Mouse (Mus musculus) embryo, embryonic 10.5 days (tissue): Measurements from ENCODE around the gene Olfr877.

Source experiments
- DNase-seq: peaks from one replicate; pipeline ENCODE4 v3.0.0-alpha.2; 2015; ENCODE audit warnings: low spot score

Olfr877 gene

GRCm38 (mm10) chr9:37853969-37854368 is at the start of gene Olfr877:
Gene Olfr877 (plus strand): TSS chr9:37854269.
- no peak for DNase-seq

- no peak for DNase-seq
These were observed 46.8 kb upstream of the Olfr877 start for GRCm38 (mm10) chr9:37807235-37807634.

DNA sequence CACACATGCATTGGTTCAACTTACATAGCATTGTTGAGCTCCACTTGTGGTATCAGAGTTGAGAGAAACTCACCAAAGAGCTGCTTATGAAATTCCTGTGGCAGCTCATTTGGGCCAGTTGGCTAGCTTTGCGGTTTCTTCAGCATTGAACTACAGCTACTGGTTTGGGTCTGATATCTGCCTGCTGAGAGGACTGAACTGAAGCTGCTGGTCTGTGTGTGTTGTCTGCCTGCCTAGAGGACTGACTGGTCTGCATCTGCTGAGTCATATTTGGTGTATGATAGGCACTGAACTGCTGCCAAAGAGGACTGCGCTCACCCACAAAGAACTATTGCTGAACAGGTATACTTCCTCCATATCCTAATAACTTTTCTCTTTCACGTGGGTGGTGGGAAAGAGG is 45.6 kb upstream of the Olfr877 start:
- DNase-seq: no peak

DNA sequence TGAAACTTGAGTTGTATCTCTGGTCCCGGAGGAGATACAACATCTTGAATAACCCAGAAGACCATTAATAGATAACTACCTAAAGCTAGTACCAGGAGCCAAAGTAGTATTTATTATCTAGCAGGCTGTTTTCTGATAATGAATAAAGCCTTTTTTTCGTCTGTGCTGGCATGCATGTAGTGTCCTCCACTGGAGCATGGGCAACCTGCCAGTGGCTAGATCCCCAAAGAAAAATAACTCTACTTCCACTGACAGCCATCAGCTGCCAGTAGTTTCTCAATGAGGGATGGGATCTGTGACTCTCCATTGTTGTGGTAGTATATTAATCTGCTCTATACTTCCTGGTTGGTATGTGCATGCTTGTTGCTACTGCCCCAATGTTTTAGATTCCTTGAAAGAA is 45.1 kb upstream of the Olfr877 start:
- no peak for DNase-seq

DNA sequence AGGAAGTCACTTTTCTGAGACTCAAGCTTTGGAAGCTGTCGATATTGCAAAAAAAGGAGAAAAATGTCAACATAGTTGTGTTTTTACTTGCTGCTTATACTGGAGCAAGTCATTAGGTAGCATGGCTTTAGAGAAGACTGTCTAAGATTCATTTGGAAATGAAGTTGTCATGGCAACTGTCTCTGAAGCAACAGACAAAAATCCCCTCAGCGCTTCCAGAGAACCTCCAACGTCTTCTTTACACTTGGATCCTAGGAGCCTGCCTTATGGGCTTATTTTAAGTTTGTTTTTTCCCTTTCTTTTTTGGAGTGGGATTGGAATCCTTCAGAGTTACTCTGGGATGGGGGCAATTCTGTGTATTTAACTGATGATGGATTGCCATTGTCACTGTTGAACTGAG is 39.4 kb upstream of the Olfr877 start:
- no peak for DNase-seq

GRCm38 (mm10) chr9:37829881-37830280 is 24.2 kb upstream of the Olfr877 start:
- no peak for DNase-seq

- DNase-seq: no peak
These were observed 20.7 kb upstream of the Olfr877 start for GRCm38 (mm10) chr9:37833341-37833740.

DNA sequence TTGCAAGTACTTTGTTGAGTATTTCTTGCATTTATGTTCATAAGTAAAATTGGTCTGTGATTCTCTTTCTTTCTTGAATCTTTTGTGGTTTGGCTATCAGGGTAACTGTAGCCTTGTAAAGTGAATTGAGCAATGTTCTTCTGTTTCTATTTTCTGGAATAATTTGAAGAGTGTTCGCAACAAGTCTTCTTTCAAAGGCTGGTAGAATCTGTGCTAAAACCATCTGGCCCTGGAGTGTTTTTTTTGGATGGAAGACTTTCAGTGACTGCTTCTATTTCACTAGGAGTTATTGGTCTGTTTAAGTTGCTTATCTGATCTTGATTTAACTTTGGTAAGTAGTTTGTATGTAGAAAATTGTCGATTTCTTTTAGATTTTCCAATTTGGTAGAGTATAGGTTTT is 4.8 kb upstream of the Olfr877 start:
- no peak for DNase-seq

- DNase-seq: no peak
These were observed 9.3 kb downstream of the Olfr877 start for GRCm38 (mm10) chr9:37863325-37863724.

DNA sequence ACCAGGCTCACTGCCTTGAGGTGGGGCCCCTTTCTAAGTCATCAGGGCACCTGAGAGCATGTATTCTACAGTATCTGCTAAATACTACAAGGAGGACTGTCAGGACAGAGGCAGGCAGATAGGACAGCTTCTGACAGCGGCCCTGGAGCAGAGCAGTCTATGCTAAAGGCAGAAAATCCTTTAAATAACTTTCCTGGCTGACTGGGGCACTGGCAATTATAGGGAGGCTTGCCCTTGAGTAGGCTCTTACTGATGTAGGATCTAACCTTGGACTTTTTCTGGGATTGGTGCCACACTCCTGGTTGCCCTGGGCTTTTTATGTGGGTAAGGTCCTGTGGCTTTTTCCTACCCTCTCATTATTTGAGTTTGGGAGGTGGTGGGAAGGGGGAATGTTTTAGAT is 16.2 kb downstream of the Olfr877 start:
- no peak for DNase-seq

DNA sequence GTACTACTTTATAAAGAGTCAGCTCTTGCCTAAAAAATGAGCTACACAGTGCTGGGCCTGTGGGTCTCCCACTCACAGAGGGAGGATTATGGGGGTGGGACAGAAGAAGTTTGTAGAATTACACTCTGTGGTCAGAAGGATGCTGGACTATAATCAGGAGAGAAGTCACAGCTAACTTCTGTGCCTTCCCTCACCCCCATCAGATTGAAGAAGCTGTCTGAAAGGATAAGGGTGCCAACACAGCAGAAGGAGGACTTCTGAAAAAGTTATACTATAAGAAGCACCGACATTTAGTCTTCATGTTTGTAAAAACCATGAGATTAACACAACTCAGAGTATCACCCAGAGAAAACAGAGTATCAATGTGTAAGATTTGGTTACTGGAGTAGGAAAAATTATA is 17.0 kb downstream of the Olfr877 start:
- DNase-seq: no peak

DNA sequence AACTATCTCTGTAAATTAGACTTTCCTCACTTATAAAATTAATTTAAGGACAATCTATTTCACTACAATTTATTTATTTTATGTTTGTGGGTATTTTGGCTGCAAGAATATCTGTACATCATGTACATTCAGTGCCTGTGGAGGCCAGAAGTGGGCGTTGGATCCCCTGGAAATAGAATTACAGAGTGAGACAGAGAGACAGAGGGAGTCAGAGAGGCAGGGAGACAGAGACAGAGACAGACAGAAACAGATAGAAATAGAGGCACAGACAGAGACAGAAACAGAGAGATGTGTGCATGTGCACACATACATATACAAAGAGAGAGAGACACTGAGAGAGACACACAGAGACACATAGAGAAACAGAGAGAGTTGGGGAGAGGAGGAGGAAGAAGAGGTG is 17.5 kb downstream of the Olfr877 start:
- DNase-seq: no peak

DNA sequence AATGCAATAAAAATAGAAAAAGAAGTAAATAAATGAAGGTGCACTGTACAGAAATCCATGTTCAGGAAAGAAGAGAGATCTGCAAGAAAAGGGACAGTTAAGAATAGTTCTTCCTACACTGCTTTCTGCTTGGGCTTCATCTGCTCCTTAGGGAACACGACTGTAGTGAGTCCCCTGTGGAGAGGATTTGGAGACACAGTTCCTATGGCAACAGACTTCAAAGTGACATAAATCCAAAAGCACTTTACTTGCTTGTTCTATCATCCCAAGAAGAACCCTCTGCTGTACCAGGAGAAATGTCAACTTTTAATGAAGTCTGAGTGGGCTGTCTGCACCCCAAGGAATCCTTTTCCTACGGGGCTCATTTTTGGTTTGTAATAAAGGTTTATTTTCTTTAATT is 36.9 kb downstream of the Olfr877 start:
- DNase-seq: peak; percentile 5

GRCm38 (mm10) chr9:37896661-37897060 is 42.6 kb downstream of the Olfr877 start, which contains the start of gene Olfr145:
Gene Olfr145 (plus strand): TSS chr9:37896724.
- DNase-seq: peak; percentile 3

DNA sequence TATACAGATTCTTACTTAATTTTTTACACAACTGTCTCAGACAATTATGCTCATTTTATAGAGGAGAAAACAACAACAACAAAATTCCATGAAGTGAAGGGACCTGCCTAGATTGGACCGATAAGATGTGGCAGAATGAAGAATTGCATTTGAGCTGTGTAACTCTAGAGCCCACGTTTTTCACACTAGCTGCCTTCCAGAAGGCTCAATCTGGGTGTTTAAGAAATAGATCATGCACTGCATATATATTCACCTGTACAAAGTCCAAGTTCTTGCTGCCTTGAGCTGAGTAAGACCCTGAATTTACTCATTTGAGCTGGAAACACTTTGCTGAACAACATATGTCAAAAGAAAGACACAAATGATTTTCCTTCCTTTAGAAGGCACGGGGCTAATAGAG is 51.5 kb downstream of the Olfr877 start:
- no peak for DNase-seq
